ENCODE assay signal across 15 mouse cellular contexts in the genomic region with DNA sequence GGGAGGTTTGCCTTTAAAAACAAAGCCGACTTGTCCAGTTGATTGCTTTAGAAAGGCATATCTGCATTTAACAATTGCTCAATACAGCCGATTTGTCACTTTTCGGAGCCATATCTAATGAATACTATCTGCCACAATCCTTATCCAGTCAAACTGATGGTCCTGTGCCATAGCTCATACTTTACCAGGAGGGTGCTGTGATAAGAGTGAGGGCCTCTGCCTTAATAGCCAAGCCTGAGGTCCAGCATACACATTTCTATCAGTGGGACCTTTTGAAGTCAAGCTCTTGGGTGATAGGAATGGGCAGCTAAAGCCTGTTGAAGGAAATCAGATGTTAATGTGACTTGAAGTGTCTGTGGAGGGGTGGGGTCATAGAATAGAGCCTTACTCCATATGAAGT.
"Had no signal": no experiment of that assay in that cellular context is flagged by ENCODE, and none has a peak within 500 bp of the region (broad histone marks: within the 10 kb centered on the region; RNA-seq: fewer than 3 reads in every experiment).

No protein-coding gene starts in this region.

- ATAC-seq: lung, postnatal 0 days had no signal

- H3K4me1 ChIP-seq: limb, embryonic 10.5 days had no signal

- DNase-seq: kidney, adult 11 months; kidney, adult 8-10 months; kidney, postnatal 10 days; kidney, postnatal 36 days; lung, embryonic 14.5 days; midbrain, embryonic 14.5 days; thymus, adult 18-20 months; thymus, postnatal 36 days had no signal

- H3K9me3 ChIP-seq: kidney, embryonic 15.5 days; limb, embryonic 10.5 days; limb, embryonic 13.5 days; megakaryocyte, embryonic 14.5 days had no signal

- H3K9ac ChIP-seq: kidney, embryonic 15.5 days; limb, embryonic 13.5 days; lung, embryonic 14.5 days had no signal

- H3K4me3 ChIP-seq: kidney, embryonic 15.5 days; limb, embryonic 10.5 days; limb, embryonic 13.5 days; megakaryocyte, embryonic 14.5 days had no signal

- H3K4me2 ChIP-seq: kidney, embryonic 15.5 days; limb, embryonic 13.5 days; lung, embryonic 14.5 days; midbrain, embryonic 11.5 days had no signal

- H3K27ac ChIP-seq: kidney, embryonic 15.5 days; limb, embryonic 10.5 days; limb, embryonic 13.5 days; macrophage had no signal

- H3K27me3 ChIP-seq: kidney, embryonic 15.5 days; limb, embryonic 13.5 days; megakaryocyte, embryonic 14.5 days had no signal
